ENCODE assay signal across 29 mouse cellular contexts in the genomic region with DNA sequence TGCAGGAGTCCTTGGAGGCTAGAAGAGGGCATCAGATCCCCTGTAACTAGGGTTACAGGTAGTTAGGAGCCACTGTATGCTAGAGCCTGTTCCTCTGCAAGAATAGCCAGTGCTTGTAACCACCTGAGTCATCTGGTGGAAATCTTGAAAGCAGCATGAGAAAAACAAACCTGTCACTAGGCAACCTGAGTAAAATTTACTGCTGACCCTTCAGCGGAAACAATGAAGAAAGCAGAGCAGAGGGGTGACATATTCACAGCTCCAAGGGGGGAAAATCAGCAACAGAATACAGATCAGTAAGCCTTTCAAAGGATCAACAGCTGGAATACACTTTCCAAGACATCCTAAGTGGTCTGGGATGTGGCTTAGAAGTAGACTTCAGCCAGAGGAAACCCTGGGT. TPM values are rescaled to one million over a fixed set of nuclear protein-coding genes. Genes with fewer than 3 reads are reported as not detected.
DNase-seq lines count a peak whose midpoint lies in the region; ATAC-seq and TF ChIP-seq lines count a peak whose summit lies in the region.
"Had no signal": no experiment of that assay in that cellular context is flagged by ENCODE, and none has a peak within 500 bp of the region (broad histone marks: within the 10 kb centered on the region; RNA-seq: fewer than 3 reads in every experiment).

No protein-coding gene starts in this region.

- H3K27ac ChIP-seq in kidney, postnatal 0 days, result no peak overlapping the region
- no peak overlapping the region for H3K27ac ChIP-seq in midbrain, embryonic 13.5 days
- H3K27ac ChIP-seq in midbrain, postnatal 0 days (ENCODE audit: low read depth, low read length), result no peak overlapping the region
- H3K27ac ChIP-seq: forebrain, embryonic 10.5 days; heart, adult 2 months; heart, embryonic 10.5 days; hindbrain, embryonic 10.5 days; hindbrain, embryonic 13.5 days had no signal

- H3K27me3 ChIP-seq in kidney, postnatal 0 days (ENCODE audit: insufficient read depth, low read length), result no peaks in the 10 kb centered on the region
- H3K27me3 ChIP-seq in midbrain, embryonic 13.5 days, result no peaks in the 10 kb centered on the region
- no peaks in the 10 kb centered on the region for H3K27me3 ChIP-seq in midbrain, postnatal 0 days (ENCODE audit: insufficient read depth, low read length)
- H3K27me3 ChIP-seq: hindbrain, embryonic 13.5 days had no signal

- H3K9ac ChIP-seq in kidney, postnatal 0 days (ENCODE audit: low read depth, low read length), result no peak overlapping the region
- H3K9ac ChIP-seq in midbrain, embryonic 13.5 days (replicated peaks), result 0 out of 2 replicates have a peak overlapping the region, but pooled peaks have one; percentile 2
- no peak overlapping the region for H3K9ac ChIP-seq in midbrain, postnatal 0 days (replicated peaks; ENCODE audit: low read length, poor library complexity, severe bottlenecking)
- H3K9ac ChIP-seq: hindbrain, embryonic 13.5 days had no signal

- H3K4me1 ChIP-seq in kidney, postnatal 0 days (replicated peaks; ENCODE audit: insufficient read depth, low read length), result 0 out of 2 replicates have a peak, but pooled peaks cover 9% of the 10 kb centered on the region
- H3K4me1 ChIP-seq in midbrain, embryonic 13.5 days (replicated peaks), result peaks cover 11% of the 10 kb centered on the region
- no peaks in the 10 kb centered on the region for H3K4me1 ChIP-seq in midbrain, postnatal 0 days (ENCODE audit: insufficient read depth, low read length)

- H3K4me2 ChIP-seq in kidney, postnatal 0 days (ENCODE audit: low read length), result no peak overlapping the region
- H3K4me2 ChIP-seq in midbrain, embryonic 13.5 days (replicated peaks), result no peak overlapping the region
- no peak overlapping the region for H3K4me2 ChIP-seq in midbrain, postnatal 0 days (ENCODE audit: low read depth, low read length, poor library complexity, severe bottlenecking)
- H3K4me2 ChIP-seq: hindbrain, embryonic 13.5 days had no signal

- 11% methylated on average over 1 of the region's 1 CpGs for WGBS in kidney, postnatal 0 days
- 50% methylated on average over 1 of the region's 1 CpGs for WGBS in midbrain, embryonic 13.5 days
- 32% methylated on average over 1 of the region's 1 CpGs for WGBS in midbrain, postnatal 0 days

- H3K9me3 ChIP-seq in kidney, postnatal 0 days (replicated peaks; ENCODE audit: low read length), result no peaks in the 10 kb centered on the region
- no peaks in the 10 kb centered on the region for H3K9me3 ChIP-seq in midbrain, embryonic 13.5 days
- H3K9me3 ChIP-seq in midbrain, postnatal 0 days (ENCODE audit: low read length), result no peaks in the 10 kb centered on the region
- H3K9me3 ChIP-seq: forebrain, embryonic 10.5 days; heart, embryonic 10.5 days; hindbrain, embryonic 10.5 days; hindbrain, embryonic 13.5 days had no signal

- H3K4me3 ChIP-seq in kidney, postnatal 0 days (replicated peaks; ENCODE audit: low read depth, low read length), result no peak overlapping the region
- no peak overlapping the region for H3K4me3 ChIP-seq in midbrain, embryonic 13.5 days (replicated peaks)
- H3K4me3 ChIP-seq in midbrain, postnatal 0 days (ENCODE audit: low read depth, low read length), result no peak overlapping the region
- H3K4me3 ChIP-seq: forebrain, embryonic 10.5 days; heart, adult 2 months; heart, embryonic 10.5 days; hindbrain, embryonic 10.5 days; hindbrain, embryonic 13.5 days had no signal

- no peaks in the 10 kb centered on the region for H3K36me3 ChIP-seq in kidney, postnatal 0 days (ENCODE audit: insufficient read depth, low read length)
- H3K36me3 ChIP-seq in midbrain, embryonic 13.5 days, result no peaks in the 10 kb centered on the region
- no peaks in the 10 kb centered on the region for H3K36me3 ChIP-seq in midbrain, postnatal 0 days (ENCODE audit: insufficient read depth, low read length)
- H3K36me3 ChIP-seq: forebrain, embryonic 10.5 days; heart, embryonic 10.5 days; hindbrain, embryonic 10.5 days; hindbrain, embryonic 13.5 days had no signal

- no peak for TF ChIP-seq CTCF in kidney, postnatal 0 days (IDR thresholded peaks at IDR 0.05; ENCODE audit: low read depth)
- TF ChIP-seq CTCF in midbrain, postnatal 0 days (IDR thresholded peaks at IDR 0.05), result no peak

- DNase-seq in kidney, postnatal 0 days (ENCODE audit: low spot score), result peak; percentile 47
- no peak for DNase-seq in kidney, adult 11 months
- DNase-seq in midbrain, postnatal 0 days (ENCODE audit: low spot score), result no peak
- DNase-seq in forelimb bud, embryonic 11.5 days (ENCODE audit: low read depth, low spot score), result peak; percentile 53
- peak; percentile 43 for DNase-seq in mesoderm, embryonic 11.5 days (ENCODE audit: low read depth, low spot score)
- DNase-seq in right cerebral cortex, postnatal 4 days, result no peak
- DNase-seq in kidney, postnatal 36 days, result no peak
- DNase-seq: adrenal gland, postnatal 10 days; adrenal gland, postnatal 36 days; cerebellum, adult 11 months; cerebellum, adult 8-10 months; cerebellum, postnatal 10 days; cerebellum, postnatal 36 days; embryo, embryonic 11 days; gastrocnemius, postnatal 10 days; gastrocnemius, postnatal 36 days; heart, adult 2 months; heart, postnatal 36 days had no signal

- ATAC-seq in kidney, postnatal 0 days (replicated peaks; ENCODE audit: low FRiP score, low read depth), result no peak
- ATAC-seq in midbrain, embryonic 13.5 days, result no peak
- ATAC-seq in midbrain, postnatal 0 days (ENCODE audit: low FRiP score), result no peak
- ATAC-seq: CD4-positive, CD25-positive, alpha-beta regulatory T cell, adult 4 months; forebrain, embryonic 14.5 days; hindbrain, embryonic 16.5 days; inflammation-experienced regulatory T-cells, adult 6 months had no signal

RNA-seq across cellular contexts. Expression of a gene that starts 16.4 kb away (rescaled TPM):
- 8.4 and 8.6 TPM in 2 replicates for polyA plus RNA-seq in kidney, postnatal 0 days (2015; fragmentation: Nextera tagmentation; extraction: Ambion mirVana)
- 4.8 and 5.6 TPM in 2 replicates for polyA plus RNA-seq in midbrain, embryonic 13.5 days (2015; fragmentation: Nextera tagmentation; extraction: Ambion mirVana)
- total RNA-seq in midbrain, postnatal 0 days (2014; rRNA removed), result 7.5 and 8.0 TPM in 2 replicates
- 7.0 and 7.7 TPM in 2 replicates for polyA plus RNA-seq in midbrain, postnatal 0 days (2015; fragmentation: Nextera tagmentation; extraction: Ambion mirVana)

RNA-seq across cellular contexts. Expression of a gene that starts 53.4 kb away (rescaled TPM):
- 0.33 and 0.51 TPM in 2 replicates for polyA plus RNA-seq in kidney, postnatal 0 days (2015; fragmentation: Nextera tagmentation; extraction: Ambion mirVana)
- 0.24 and 0.30 TPM in 2 replicates for polyA plus RNA-seq in midbrain, embryonic 13.5 days (2015; fragmentation: Nextera tagmentation; extraction: Ambion mirVana)
- 0.09 and 0.60 TPM in 2 replicates for total RNA-seq in midbrain, postnatal 0 days (2014; rRNA removed)
- polyA plus RNA-seq in midbrain, postnatal 0 days (2015; fragmentation: Nextera tagmentation; extraction: Ambion mirVana), result 0.15 TPM in 2 replicates
- total RNA-seq: granulocyte monocyte progenitor cell, adult 5-6 weeks had no signal
- polyA plus RNA-seq: CD4-positive, CD25-positive, alpha-beta regulatory T cell, adult 4 months; forebrain, embryonic 10.5 days; heart, embryonic 10.5 days; heart, embryonic 14.5 days; inflammation-experienced regulatory T-cells, adult 6 months had no signal

Comparison
In these comparisons a context has a peak if more than half of its experiments do, and no peak if none do; other contexts are left out.
1. DNase-seq: peak in kidney, postnatal 0 days (single experiment), forelimb bud, embryonic 11.5 days (single experiment) and mesoderm, embryonic 11.5 days (single experiment); none in kidney, adult 11 months (single experiment), midbrain, postnatal 0 days (single experiment), right cerebral cortex, postnatal 4 days (single experiment) and kidney, postnatal 36 days (0 of 2).